Mouse (Mus musculus): ENCODE measurements at regions not wholly inside any gene's neighbourhood (a gene's known extent, or its start where the extent isn't known, plus 50 kb on each side); places are given as distances from the start of the nearest gene placed in this dataset.

DNA sequence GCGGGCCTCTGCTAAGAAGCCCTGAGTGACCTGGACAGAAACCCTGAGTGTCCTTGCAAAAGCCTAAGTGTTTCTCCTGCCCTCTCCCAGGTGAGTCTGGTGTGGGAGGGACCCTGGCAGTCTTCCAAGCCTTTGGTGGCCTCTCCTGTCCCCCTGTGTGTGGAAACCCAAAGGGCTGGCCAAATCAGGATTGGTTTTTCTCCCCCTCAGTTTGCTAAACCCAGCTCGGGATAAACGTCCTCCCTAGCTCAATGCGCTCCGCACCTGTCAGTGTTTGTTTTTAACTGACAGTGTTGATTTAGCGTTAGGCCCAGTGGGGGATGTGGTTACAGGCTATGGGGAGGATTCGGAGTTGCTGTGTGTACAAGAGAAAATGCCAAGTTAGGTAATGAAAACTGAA lies 140.9 kb upstream of the Dyrk2 start:
- H3K27ac ChIP-seq (ENCODE audit: insufficient read depth, low read depth, low read length), result peak overlapping the region; percentile 70; the same call in 1 of the 2 replicates

DNA sequence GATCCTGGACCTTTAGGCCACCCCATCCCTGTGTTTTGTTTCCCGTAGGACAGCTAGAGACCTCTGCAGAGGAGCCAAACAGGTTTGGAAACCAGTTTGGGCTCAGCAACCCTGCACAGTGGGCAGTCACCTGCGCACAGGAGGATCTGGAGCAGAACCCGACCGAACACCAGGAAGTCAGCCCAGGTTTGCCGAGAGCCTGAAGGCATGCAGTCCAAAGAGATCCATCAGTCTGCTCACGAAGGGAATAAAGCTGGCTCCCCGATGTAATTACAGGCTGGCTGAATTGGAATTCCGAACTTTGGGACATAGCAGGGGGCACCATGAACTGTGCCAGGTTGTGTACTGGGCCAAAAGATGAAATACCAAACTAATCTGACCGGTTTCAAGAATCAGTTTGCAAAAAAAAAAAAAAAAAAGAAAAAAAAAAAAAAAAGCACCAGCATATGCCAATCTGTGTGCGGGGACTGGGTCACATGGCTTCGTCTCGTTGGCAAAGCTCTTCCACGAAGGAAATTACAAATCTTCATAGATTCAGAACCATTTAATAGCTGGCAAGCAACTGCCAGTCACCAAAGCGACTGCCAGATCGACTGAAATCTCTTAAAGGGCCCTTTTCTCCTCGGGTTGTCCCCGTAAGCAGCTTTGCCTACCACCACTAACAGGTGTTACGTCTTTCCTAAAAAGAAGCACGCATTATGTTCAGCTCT lies 137.0 kb upstream of the Dyrk2 start:
- TF ChIP-seq CTCF (IDR thresholded peaks at IDR 0.05; ENCODE audit: extremely low read depth, insufficient read length, insufficient replicate concordance, low read depth, low read length) (no peak), POLR2A (IDR thresholded peaks at IDR 0.05; ENCODE audit: low read depth, low read length) (no peak)
- 78% methylated on average over 19 of the region's 19 CpGs for WGBS
- no peak overlapping the region for H3K4me3 ChIP-seq (ENCODE audit: low read depth, low read length)
- H3K36me3 ChIP-seq (ENCODE audit: control insufficient read depth, insufficient read depth, low read length), result no peaks in the 10 kb centered on the region
- H3K27ac ChIP-seq (ENCODE audit: insufficient read depth, low read depth, low read length), result no peak overlapping the region
- peaks cover 30% of the 10 kb centered on the region; the same call in 1 of the 2 replicates for H3K4me1 ChIP-seq (ENCODE audit: control insufficient read depth, insufficient read depth, insufficient read length, low read length)
- H3K27me3 ChIP-seq (ENCODE audit: control insufficient read depth, insufficient read depth, low read length), result no peaks in the 10 kb centered on the region

More for the DNA sequence above, 140.9 kb upstream of the Dyrk2 start:
- H3K36me3 ChIP-seq (ENCODE audit: control insufficient read depth, insufficient read depth, low read length), result no peaks in the 10 kb centered on the region
- H3K4me1 ChIP-seq (ENCODE audit: control insufficient read depth, insufficient read depth, insufficient read length, low read length), result peaks cover 19% of the 10 kb centered on the region; the same call in 1 of the 2 replicates
- WGBS, result 9% methylated on average over 7 of the region's 7 CpGs
- no peak overlapping the region for H3K4me3 ChIP-seq (ENCODE audit: low read depth, low read length)
- no peak for TF ChIP-seq POLR2A (IDR thresholded peaks at IDR 0.05; ENCODE audit: low read depth, low read length)
- TF ChIP-seq CTCF (IDR thresholded peaks at IDR 0.05; ENCODE audit: extremely low read depth, insufficient read length, insufficient replicate concordance, low read depth, low read length), result no peak
- H3K27me3 ChIP-seq (ENCODE audit: control insufficient read depth, insufficient read depth, low read length), result no peaks in the 10 kb centered on the region

DNA sequence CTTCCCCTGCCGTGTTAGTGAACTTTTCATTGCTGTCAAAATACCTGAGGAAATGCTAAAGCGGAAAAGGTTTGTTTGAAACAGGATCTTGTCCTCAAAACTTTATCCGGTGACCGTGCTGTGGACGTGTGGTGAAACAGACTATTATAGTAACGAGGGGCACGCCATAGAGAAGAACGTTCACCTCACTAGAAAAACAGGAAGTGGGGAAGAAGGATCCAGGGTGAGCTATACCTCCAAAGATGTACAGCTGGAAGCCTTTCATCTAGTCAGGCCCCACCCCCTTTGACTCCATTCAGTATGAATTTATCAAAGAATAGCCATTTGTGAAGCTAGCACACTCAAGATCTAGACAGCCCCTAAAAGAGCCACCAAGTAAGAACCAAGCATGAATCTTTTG lies 135.5 kb upstream of the Dyrk2 start:
- TF ChIP-seq POLR2A (IDR thresholded peaks at IDR 0.05; ENCODE audit: low read depth, low read length) (no peak), CTCF (IDR thresholded peaks at IDR 0.05; ENCODE audit: extremely low read depth, insufficient read length, insufficient replicate concordance, low read depth, low read length) (no peak)
- 81% methylated on average over 8 of the region's 8 CpGs for WGBS
- H3K4me1 ChIP-seq (ENCODE audit: control insufficient read depth, insufficient read depth, insufficient read length, low read length), result peaks cover 23% of the 10 kb centered on the region; the same call in 1 of the 2 replicates

DNA sequence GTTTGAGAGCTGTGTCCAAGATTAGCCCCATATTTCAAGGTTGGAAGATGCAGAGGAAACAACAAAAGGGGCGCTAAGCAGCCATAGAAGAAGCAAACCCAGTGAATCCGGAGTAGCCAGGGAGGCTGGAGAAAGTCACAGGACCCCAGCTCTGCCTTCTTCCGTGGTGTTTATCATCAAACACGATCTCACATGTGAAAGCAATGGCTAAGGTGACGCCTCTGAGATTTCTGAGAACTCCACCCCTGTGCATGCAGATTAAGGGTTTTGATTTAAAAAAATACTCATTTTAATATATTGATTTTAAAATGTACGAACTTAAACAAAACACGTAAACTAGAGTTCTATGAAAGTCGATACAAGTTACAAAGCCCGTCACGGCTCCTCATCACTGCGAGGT lies 134.4 kb upstream of the Dyrk2 start:
- WGBS, result 84% methylated on average over 11 of the region's 11 CpGs
- no peak overlapping the region for H3K4me3 ChIP-seq (ENCODE audit: low read depth, low read length)
- no peaks in the 10 kb centered on the region for H3K36me3 ChIP-seq (ENCODE audit: control insufficient read depth, insufficient read depth, low read length)
- peaks cover 18% of the 10 kb centered on the region; the same call in 1 of the 2 replicates for H3K4me1 ChIP-seq (ENCODE audit: control insufficient read depth, insufficient read depth, insufficient read length, low read length)
- TF ChIP-seq CTCF (IDR thresholded peaks at IDR 0.05; ENCODE audit: extremely low read depth, insufficient read length, insufficient replicate concordance, low read depth, low read length) (no peak), POLR2A (IDR thresholded peaks at IDR 0.05; ENCODE audit: low read depth, low read length) (no peak)
- H3K27me3 ChIP-seq (ENCODE audit: control insufficient read depth, insufficient read depth, low read length), result no peaks in the 10 kb centered on the region
- peak overlapping the region; percentile 75 for H3K27ac ChIP-seq (ENCODE audit: insufficient read depth, low read depth, low read length)

More for the DNA sequence above, 135.5 kb upstream of the Dyrk2 start:
- Histone ChIP-seq H3K27me3 (ENCODE audit: control insufficient read depth, insufficient read depth, low read length) (no peaks in the 10 kb centered on the region), H3K27ac (ENCODE audit: insufficient read depth, low read depth, low read length) (no peak overlapping the region), H3K4me3 (ENCODE audit: low read depth, low read length) (no peak overlapping the region), H3K36me3 (ENCODE audit: control insufficient read depth, insufficient read depth, low read length) (no peaks in the 10 kb centered on the region)

DNA sequence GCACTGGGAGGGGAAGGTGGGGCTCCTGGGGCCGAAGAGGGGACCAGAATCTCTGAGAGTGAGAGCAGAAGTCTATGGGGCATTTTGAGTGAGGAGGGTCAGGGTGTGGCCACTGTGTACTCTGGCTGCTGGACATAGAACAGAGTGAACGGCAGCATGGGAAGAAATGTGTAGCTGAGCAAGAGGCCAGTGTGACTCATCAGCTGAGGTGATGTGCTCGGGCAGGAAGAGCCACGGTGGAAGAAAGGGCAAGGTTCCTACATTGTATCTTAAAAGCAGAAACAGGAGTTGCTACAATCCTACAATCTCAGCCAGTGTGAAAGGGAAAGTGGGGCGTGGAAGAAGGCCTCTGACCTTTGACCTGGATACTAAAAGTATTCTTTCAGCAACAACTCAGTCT lies 133.8 kb upstream of the Dyrk2 start:
- Histone ChIP-seq H3K36me3 (ENCODE audit: control insufficient read depth, insufficient read depth, low read length) (no peaks in the 10 kb centered on the region), H3K4me3 (ENCODE audit: low read depth, low read length) (no peak overlapping the region), H3K27me3 (ENCODE audit: control insufficient read depth, insufficient read depth, low read length) (no peaks in the 10 kb centered on the region), H3K27ac (ENCODE audit: insufficient read depth, low read depth, low read length) (peak overlapping the region; percentile 77), H3K4me1 (ENCODE audit: control insufficient read depth, insufficient read depth, insufficient read length, low read length) (peaks cover 17% of the 10 kb centered on the region; the same call in 1 of the 2 replicates)
- TF ChIP-seq CTCF (IDR thresholded peaks at IDR 0.05; ENCODE audit: extremely low read depth, insufficient read length, insufficient replicate concordance, low read depth, low read length) (no peak), POLR2A (IDR thresholded peaks at IDR 0.05; ENCODE audit: low read depth, low read length) (no peak)
- WGBS, result 18% methylated on average over 5 of the region's 5 CpGs

DNA sequence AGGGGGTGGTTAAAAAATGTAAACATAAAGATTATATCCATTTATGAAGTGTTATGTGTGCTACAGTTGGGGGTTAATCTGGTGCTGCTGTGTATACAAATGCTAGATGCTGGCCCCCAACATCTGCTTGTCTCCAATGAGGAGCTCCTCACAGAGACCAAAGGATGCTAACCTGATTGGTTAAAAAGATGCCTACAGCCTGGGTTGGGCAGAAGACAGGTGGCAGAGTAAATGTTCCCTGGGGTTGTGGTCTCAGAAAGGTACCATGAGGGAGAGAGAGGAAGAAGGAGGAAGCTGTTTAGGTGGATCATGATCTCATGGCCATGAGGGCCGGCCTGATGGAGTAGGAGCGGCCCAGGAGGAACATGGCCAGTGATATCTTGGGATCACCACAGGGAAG lies 133.0 kb upstream of the Dyrk2 start:
- H3K4me1 ChIP-seq (ENCODE audit: control insufficient read depth, insufficient read depth, insufficient read length, low read length), result peaks cover 17% of the 10 kb centered on the region; the same call in 1 of the 2 replicates
- 75% methylated on average over 2 of the region's 2 CpGs for WGBS
- H3K27ac ChIP-seq (ENCODE audit: insufficient read depth, low read depth, low read length), result no peak overlapping the region
- no peak for TF ChIP-seq CTCF (IDR thresholded peaks at IDR 0.05; ENCODE audit: extremely low read depth, insufficient read length, insufficient replicate concordance, low read depth, low read length)
- TF ChIP-seq POLR2A (IDR thresholded peaks at IDR 0.05; ENCODE audit: low read depth, low read length), result no peak
- H3K36me3 ChIP-seq (ENCODE audit: control insufficient read depth, insufficient read depth, low read length), result no peaks in the 10 kb centered on the region
- no peaks in the 10 kb centered on the region for H3K27me3 ChIP-seq (ENCODE audit: control insufficient read depth, insufficient read depth, low read length)
- no peak overlapping the region for H3K4me3 ChIP-seq (ENCODE audit: low read depth, low read length)

DNA sequence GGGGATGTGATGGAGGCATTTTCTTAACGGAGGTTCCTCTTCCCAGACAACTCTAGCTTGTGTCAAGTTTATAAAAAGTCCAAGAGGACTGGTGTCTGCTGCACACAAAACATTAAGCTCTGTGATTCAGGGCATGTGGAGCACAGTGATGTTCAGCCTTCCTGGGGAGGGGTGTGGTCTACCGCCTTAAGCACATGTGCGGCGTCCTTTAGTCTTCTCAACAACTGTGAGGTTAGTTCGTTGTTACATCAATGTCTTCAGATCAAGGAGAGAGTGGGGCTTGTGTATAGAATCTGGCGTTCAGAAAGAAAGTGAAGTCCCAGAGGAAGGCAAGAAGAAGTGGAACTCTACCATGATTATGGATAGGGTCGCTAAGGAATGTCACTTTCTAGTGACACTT lies 131.9 kb upstream of the Dyrk2 start:
- 90% methylated on average over 7 of the region's 7 CpGs for WGBS
- H3K4me1 ChIP-seq (ENCODE audit: control insufficient read depth, insufficient read depth, insufficient read length, low read length), result peaks cover 16% of the 10 kb centered on the region; the same call in 1 of the 2 replicates
- no peak overlapping the region for H3K4me3 ChIP-seq (ENCODE audit: low read depth, low read length)
- no peak for TF ChIP-seq CTCF (IDR thresholded peaks at IDR 0.05; ENCODE audit: extremely low read depth, insufficient read length, insufficient replicate concordance, low read depth, low read length)
- TF ChIP-seq POLR2A (IDR thresholded peaks at IDR 0.05; ENCODE audit: low read depth, low read length), result no peak
- no peak overlapping the region for H3K27ac ChIP-seq (ENCODE audit: insufficient read depth, low read depth, low read length)
- no peaks in the 10 kb centered on the region for H3K27me3 ChIP-seq (ENCODE audit: control insufficient read depth, insufficient read depth, low read length)
- no peaks in the 10 kb centered on the region for H3K36me3 ChIP-seq (ENCODE audit: control insufficient read depth, insufficient read depth, low read length)
